Mouse (Mus musculus) lung, adult 10 weeks (tissue): Measurements from ENCODE around the gene Prtn3. TPM values are rescaled to one million over a fixed set of nuclear protein-coding genes. Genes with fewer than 3 reads are reported as not detected.

ENCODE experiments used
- polyA plus RNA-seq: library from polyadenylated mRNA; stranded (reverse); fragments of 350-450 nt; fragmentation: Illumina TruSeq; extraction: RNeasy Lipid Tissue Mini Kit (QIAGEN cat#74804); gene quantifications from one replicate; pipeline ENCODE4 v1.2.3, GENCODE M21; 2014; ENCODE audit warnings: low read depth, low replicate concordance; ENCODE audit not compliant: insufficient read depth

Gene Prtn3
- polyA plus RNA-seq, result 2.2 TPM

GRCm38 (mm10) chr10:79874290-79874862, at the start of gene Prtn3, which contains the start of gene Plppr3:
Gene Prtn3 (plus strand): TSS chr10:79874476.
Gene Plppr3 (minus strand): TSS chr10:79874634.

DNA sequence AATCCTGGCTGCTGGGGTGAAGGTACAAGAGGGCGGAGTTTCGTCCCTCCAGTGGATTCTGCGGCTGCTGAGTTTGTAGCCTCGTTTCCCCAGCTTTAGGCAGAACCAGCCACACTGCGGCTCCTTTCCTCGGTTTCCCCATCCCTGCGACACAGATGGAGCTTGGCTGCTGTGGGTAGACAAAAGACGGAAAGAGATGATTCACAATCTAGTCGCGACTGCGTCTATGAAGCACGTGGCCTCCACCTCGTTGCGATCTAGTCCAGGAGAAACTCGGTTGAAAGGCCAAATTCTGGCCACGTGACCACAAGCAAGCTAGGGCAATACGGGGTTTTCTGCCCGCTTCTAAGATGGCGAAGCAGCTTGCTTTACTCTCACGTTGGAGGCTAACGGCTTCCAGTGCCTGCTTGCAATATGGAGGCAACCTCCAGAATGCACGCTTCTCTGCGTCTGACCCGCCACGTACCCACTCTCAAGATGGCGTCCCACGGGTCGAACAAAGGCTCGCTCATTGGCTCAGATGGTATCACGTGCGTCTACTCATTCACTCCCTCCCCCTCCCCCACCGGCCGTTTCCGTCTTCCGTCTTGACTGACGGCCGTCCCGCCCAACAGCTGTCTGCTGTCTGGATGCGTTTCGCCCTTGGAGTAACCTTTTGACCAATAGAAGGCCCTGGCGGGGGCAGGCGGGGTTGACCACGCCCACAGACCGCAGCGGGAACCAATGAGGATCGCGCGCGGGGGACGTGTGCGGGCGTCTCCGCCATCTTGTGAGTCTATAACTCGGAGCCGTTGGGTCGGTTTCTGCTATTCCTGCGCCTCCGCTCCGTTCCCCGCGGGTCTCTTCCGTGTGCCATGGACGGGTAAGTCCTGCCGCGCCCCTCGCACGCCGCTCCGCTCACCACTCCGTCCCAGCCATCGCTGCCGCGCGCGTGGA, 20.1 kb upstream of the Prtn3 start, which contains the start of gene Ptbp1:
TSS of gene Ptbp1 (plus strand) at position 568 of the 936 bp plus-strand sequence.

GRCm38 (mm10) chr10:79886054-79886453, 11.8 kb downstream of the Prtn3 start, which contains the start of gene Elane:
Gene Elane (plus strand): TSS chr10:79886247.

GRCm38 (mm10) chr10:79890670-79891069, 16.4 kb downstream of the Prtn3 start, which contains the start of gene Cfd:
Gene Cfd (plus strand): TSS chr10:79890853.

DNA sequence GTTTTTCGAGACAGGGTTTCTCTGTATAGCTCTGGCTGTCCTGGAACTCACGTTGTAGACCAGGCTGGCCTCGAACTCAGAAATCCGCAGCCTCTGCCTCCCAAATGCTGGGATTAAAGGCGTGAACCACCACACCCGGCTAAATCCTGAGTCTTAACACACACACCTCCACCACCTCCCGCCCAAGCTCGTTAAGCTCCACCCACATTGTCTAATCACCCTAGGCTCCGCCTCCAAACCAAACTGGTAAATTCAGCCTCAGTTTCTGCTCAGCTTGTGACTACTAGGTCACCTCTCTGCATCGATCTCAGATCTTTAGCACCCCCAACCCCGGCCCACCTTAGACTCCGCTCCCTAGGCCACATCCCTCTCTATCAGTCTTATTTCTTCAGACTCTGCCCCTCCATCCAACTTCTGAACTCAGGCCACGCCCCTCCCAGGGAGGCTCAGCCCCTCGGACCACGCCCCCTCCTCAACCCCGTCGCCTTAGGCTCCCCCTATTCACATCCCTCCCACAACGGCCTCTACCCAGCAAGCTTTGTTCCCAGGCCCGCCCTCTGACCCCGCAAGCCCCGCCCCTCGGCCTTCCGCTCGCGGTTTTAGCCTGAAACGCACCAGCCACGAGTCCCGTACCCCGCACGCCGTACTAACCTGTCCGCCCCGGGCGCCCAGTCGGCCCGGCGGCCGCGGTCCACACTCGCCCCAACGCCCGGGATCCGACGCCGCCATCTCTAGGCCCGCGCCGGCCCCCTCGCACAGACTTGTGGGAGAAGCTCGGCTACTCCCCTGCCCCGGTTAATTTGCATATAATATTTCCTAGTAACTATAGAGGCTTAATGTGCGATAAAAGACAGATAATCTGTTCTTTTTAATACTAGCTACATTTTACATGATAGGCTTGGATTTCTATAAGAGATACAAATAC, 34.2 kb downstream of the Prtn3 start, which contains the start of gene Med16:
TSS of gene Med16 (minus strand) at position 757 of the 925 bp plus-strand sequence.

GRCm38 (mm10) chr10:79910556-79910955, 36.3 kb downstream of the Prtn3 start, which contains the start of gene Gm26602:
Gene Gm26602 (plus strand): TSS chr10:79910856.

GRCm38 (mm10) chr10:79916808-79917531, 42.7 kb downstream of the Prtn3 start, which contains the start of gene Kiss1r:
Gene Kiss1r (plus strand): TSS chr10:79916971.

DNA sequence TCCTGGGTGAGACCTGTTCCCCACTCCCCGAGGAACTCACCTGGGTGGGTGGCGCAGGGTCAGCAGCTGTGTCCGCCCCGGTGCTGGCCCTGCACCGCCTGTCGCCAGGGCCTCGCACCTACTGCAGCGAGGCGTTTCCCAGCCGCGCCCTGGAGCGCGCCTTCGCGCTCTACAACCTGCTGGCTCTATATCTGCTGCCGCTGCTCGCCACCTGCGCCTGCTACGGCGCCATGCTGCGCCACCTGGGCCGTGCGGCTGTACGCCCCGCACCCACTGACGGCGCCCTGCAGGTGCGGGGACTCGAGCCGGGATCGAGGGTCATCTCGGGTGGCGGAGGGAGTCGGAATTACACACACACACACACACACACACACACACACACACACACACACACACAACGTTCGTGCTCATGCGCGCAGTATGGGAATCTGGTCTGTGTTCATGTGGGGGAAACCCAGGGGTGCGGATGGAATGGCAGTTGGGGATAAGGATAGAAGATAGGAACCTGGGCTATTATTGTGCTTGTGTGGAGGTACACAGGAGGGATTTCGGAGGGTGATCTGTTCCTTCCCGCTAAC, 46.8 kb downstream of the Prtn3 start, which contains the start of gene R3hdm4:
TSS of gene R3hdm4 (minus strand) at position 251 of the 578 bp plus-strand sequence.

GRCm38 (mm10) chr10:79926491-79927323, 52.4 kb downstream of the Prtn3 start, which contains the start of gene Arid3a:
Gene Arid3a (plus strand): TSS chr10:79927043.

Other genes starting within 250 kb of the Prtn3 start
- 1.1 TPM for gene Shc2, start 236.6 kb upstream of the Prtn3 start, polyA plus RNA-seq
- not detected for gene Odf3l2, start 228.7 kb upstream of the Prtn3 start, polyA plus RNA-seq
- gene Madcam1, start 209.9 kb upstream of the Prtn3 start, polyA plus RNA-seq, result not detected
- gene Tpgs1, start 205.1 kb upstream of the Prtn3 start, polyA plus RNA-seq, result 27.9 TPM
- gene Cdc34, start 192.3 kb upstream of the Prtn3 start, polyA plus RNA-seq, result 73.4 TPM
- 1.4 TPM for gene Gzmm, start 185.5 kb upstream of the Prtn3 start, polyA plus RNA-seq
- 666 TPM for gene Bsg, start 170.0 kb upstream of the Prtn3 start, polyA plus RNA-seq
- gene Hcn2, start 157.8 kb upstream of the Prtn3 start, polyA plus RNA-seq, result 0.48 TPM
- gene Polrmt, start 127.9 kb upstream of the Prtn3 start, polyA plus RNA-seq, result 19.4 TPM
- gene Fgf22, start 119.4 kb upstream of the Prtn3 start, polyA plus RNA-seq, result not detected
- gene Rnf126, start 107.5 kb upstream of the Prtn3 start, polyA plus RNA-seq, result 25.3 TPM
- gene Fstl3, start 97.2 kb upstream of the Prtn3 start, polyA plus RNA-seq, result 20.4 TPM
- gene Prss57, start 83.5 kb upstream of the Prtn3 start, polyA plus RNA-seq, result 0.08 TPM
- gene Palm, start 80.9 kb upstream of the Prtn3 start, polyA plus RNA-seq, result 18.7 TPM
- gene Misp, start 53.5 kb upstream of the Prtn3 start, polyA plus RNA-seq, result 3.5 TPM
- gene Ptbp1, start 20.0 kb upstream of the Prtn3 start, polyA plus RNA-seq, result 81.3 TPM
- gene Plppr3, start 158 bp downstream of the Prtn3 start, polyA plus RNA-seq, result 3.4 TPM
- not detected for gene Elane, start 11.8 kb downstream of the Prtn3 start, polyA plus RNA-seq
- 873 TPM for gene Cfd, start 16.4 kb downstream of the Prtn3 start, polyA plus RNA-seq
- gene Med16, start 34.4 kb downstream of the Prtn3 start, polyA plus RNA-seq, result 12.4 TPM
- gene Gm26602, start 36.4 kb downstream of the Prtn3 start, polyA plus RNA-seq, result not detected
- 3.0 TPM for gene Kiss1r, start 42.5 kb downstream of the Prtn3 start, polyA plus RNA-seq
- 59.6 TPM for gene R3hdm4, start 46.7 kb downstream of the Prtn3 start, polyA plus RNA-seq
- gene Arid3a, start 52.6 kb downstream of the Prtn3 start, polyA plus RNA-seq, result 2.2 TPM
- gene Wdr18, start 85.7 kb downstream of the Prtn3 start, polyA plus RNA-seq, result 25.0 TPM
- not detected for gene Grin3b, start 96.2 kb downstream of the Prtn3 start, polyA plus RNA-seq
- 67.1 TPM for gene Tmem259, start 109.9 kb downstream of the Prtn3 start, polyA plus RNA-seq
- 208 TPM for gene Cnn2, start 114.1 kb downstream of the Prtn3 start, polyA plus RNA-seq
- gene Abca7, start 122.0 kb downstream of the Prtn3 start, polyA plus RNA-seq, result 7.0 TPM
- gene Arhgap45, start 142.2 kb downstream of the Prtn3 start, polyA plus RNA-seq, result 36.5 TPM
- 120 TPM for gene Polr2e, start 165.3 kb downstream of the Prtn3 start, polyA plus RNA-seq
- gene Gpx4, start 172.7 kb downstream of the Prtn3 start, polyA plus RNA-seq, result 1,013 TPM
- 13.9 TPM for gene Sbno2, start 231.1 kb downstream of the Prtn3 start, polyA plus RNA-seq
- gene Stk11, start 241.3 kb downstream of the Prtn3 start, polyA plus RNA-seq, result 98.1 TPM